Mouse (Mus musculus): ENCODE data around the gene Gpr171.

GRCm38 (mm10) chr3:59131081-59131480 lies 29.5 kb upstream of the Gpr171 start:
- TF ChIP-seq CTCF (IDR thresholded peaks at IDR 0.05; ENCODE audit: low read depth, low read length) (no peak), TAL1 (conservative IDR thresholded peaks at IDR 0.05; ENCODE audit: low read depth, low read length) (no peak), GATA1 (IDR thresholded peaks at IDR 0.05; ENCODE audit: borderline replicate concordance, low read length) (no peak), POLR2AphosphoS5 (IDR thresholded peaks at IDR 0.05; ENCODE audit: insufficient replicate concordance, low read depth, low read length) (no peak), GATA2 (IDR thresholded peaks at IDR 0.05; ENCODE audit: borderline replicate concordance, low read depth, low read length) (no peak)
